Mouse (Mus musculus) embryo, embryonic 11.5 days (tissue): ENCODE measurements around the gene Lgr4.
A peak's percentile ranks its signal among the peaks of the same experiment; 100 is the strongest.

ENCODE experiments used
- DNase-seq: peaks from one replicate; pipeline ENCODE4 v3.0.0-alpha.2; 2012; ENCODE audit warnings: low read depth, low spot score

Gene Lgr4

DNA sequence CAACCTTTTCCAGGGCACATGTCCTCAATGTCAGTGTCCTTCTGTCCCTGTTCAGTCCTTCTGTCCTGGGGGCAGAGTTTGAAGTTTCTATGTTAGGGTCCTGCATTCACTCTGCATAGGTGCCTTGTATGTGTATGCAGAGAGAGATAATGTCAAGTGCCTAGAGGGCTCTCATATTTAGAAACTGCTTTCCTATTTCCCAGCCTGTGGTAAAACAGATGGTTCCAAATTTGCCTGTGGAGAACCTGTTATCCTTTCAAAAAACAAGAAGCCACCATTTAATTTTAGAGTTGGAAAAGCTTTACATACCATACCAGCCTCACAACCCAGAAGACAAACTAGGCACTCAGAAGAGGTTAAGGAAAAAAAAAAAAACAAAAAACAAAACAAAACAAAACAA, 32.1 kb downstream of the Lgr4 start:
- no peak for DNase-seq

DNA sequence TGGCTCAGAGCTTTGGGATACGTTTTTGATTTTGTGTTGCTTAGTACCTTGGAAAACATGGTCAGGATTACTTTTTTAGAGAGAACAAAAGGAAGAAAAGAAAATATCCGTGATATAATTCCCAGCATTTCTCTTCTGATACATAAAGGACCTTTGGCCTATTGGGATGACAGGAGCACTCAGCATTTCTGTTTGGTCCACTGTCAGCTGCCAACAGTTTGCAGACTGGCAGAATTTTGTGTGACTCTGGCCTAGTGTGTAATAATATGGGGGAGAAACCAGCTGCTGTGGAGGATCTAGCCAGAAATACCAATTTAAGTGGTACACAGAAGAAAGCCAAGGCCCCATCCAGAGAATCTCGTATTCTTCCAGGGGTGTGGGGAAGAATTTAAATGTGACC, 32.9 kb downstream of the Lgr4 start:
- no peak for DNase-seq

DNA sequence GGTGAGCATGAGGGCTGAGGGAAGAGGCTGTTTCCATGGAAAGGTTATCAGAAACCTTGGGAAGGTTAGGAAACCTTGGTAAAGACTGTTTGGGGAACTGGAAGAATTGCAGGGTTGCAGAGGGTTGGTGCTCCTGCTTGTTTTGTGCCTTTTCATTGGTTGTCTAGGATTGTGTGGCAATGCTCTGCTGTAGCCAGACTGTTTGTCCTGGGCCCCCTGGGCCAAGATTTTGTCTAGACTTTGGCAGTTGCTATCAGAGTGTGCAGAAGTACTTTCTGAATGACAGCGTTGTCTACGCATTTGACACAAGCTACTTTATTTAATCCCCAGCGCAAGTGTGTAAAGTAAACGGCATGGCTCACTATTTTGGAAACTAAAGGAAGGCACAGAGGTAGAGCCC, 33.6 kb downstream of the Lgr4 start:
- no peak for DNase-seq

DNA sequence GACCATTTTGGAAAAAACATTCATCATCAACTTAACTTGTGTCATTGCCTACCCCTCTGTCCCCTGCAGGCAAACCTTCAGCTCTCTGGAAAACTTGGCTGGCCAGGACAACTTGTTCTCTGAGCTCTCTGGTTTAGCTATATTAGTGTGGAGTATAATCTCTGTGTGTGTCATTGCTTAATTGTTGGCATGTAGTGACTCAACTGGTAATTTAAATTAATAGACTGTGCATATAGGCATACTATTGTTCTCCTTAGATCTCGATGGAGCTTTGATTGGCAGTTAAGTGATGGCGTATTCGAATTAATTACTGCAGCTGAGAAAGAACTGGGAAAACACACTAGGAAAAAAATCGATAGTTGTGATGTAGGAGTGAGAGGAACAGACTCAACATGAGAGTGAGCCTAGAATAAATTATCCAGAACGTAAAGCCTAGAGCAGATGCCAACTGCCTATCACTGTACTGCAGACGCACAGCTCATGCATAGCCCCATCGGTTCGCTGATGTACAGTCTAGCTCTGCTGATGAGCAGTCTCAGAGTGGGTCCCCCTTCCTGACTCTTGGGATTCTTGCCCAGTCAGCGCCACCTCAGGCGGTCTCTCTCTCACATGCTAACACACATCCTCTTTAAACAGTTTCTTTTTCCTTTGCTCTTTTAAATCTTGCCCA, 35.7 kb downstream of the Lgr4 start:
- DNase-seq, result no peak

DNA sequence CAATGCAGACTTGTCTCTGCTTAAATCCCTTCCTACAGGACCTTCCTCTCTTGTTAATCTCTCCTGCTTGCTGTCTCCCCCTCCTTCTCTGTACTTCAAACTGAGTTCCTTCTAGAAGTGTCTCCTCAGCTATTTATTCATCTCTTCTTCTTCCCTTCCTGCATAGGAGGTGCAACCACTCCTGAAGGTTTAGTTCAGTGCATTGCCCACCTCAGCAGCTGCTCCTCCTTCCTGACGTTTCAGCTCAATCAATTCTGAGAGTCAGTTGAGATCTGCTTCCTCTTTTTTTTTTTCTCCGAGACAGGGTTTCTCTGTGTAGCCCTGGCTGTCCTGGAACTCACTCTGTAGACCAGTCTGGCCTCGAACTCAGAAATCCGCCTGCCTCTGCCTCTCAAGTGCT, 36.4 kb downstream of the Lgr4 start:
- DNase-seq, result no peak

DNA sequence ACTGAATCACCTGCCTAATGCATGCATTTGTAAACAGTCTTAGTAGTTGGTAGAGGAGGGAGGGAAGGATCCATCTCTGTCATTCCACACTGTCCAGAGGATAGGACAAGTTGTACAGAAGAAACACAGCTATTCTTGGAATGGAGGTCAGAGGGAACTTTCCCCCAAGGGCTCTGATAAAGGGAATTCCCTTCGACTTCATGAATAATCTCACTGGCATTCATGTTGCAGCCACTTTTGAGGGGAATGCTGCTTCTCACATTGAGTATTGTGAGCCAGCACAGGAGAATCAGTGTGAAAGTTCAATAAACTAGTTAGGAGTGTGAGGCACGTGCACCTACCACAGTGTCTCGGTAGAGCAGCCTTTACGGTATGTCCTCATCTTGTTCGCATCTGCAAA, 37.6 kb downstream of the Lgr4 start:
- DNase-seq, result no peak

DNA sequence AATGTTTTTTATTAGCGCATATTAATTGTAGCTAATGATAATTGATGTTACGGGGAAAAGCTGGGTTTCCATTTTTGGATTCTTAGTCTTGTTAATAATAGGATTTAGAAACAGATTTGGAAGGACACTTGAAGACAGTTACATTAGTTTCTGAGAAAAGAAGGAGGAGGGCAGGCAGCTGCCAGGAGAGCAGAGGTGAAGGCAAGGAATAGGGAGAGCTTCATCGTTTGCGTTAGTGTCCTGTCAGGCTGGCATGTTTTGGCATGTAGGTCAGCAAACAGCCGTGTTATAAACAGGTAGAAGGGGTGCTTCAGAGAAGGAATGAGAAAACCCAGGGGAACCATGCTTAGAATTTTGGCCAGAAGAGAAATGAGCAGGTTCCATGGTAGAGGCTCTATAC, 38.5 kb downstream of the Lgr4 start:
- no peak for DNase-seq

DNA sequence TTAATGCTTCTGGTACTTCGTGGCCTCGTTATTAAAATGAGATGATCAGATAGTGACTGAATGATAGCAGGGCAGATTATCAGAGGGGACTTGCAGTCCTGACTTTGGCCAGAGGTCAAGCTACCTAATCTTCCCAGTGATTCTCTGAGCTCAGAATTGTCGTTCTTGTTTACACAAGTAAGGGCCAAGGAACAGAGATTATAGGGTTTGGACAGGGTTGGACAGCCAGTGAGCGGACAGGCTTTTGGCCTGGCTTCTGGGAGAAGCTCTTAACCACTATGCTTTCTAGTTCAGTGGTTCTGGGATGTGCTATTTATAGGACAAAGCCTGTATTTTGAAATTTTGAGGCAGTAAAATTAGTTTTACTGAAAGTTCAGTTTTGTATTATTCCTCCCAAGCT, 39.3 kb downstream of the Lgr4 start:
- no peak for DNase-seq

DNA sequence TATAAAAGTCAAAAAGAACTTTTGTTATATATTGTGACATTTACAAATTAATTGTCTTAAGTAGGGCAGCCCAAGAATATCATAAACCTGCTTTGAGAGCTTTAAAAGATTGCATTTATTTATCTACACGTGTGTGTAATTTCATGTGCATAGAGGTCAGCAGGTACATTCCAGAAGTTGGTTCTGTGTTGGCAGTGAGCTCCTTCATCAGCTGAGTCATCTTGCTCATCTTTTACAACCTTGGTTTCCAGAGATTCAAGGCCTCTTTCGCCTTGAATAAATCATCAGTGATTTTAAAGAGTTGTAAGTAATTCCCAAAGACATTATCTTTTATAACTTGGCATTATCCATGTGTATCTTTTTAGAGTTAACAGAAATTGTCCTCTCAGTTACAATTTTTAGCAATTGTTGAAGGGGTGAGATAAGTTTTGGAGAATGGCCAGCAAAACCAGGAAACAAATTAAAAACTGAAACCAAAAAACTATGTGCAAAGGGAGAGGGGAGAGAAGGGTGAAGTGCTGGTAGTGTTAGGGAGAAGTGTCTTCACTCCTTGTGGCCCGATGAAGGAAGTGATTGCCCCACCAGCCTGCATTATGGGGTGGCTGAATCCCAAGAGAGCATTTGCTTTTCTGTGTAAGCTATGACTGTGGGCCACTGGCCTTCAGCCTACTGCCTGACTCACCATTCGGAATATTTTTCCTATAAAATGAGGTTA, 41.4 kb downstream of the Lgr4 start:
- DNase-seq, result no peak

DNA sequence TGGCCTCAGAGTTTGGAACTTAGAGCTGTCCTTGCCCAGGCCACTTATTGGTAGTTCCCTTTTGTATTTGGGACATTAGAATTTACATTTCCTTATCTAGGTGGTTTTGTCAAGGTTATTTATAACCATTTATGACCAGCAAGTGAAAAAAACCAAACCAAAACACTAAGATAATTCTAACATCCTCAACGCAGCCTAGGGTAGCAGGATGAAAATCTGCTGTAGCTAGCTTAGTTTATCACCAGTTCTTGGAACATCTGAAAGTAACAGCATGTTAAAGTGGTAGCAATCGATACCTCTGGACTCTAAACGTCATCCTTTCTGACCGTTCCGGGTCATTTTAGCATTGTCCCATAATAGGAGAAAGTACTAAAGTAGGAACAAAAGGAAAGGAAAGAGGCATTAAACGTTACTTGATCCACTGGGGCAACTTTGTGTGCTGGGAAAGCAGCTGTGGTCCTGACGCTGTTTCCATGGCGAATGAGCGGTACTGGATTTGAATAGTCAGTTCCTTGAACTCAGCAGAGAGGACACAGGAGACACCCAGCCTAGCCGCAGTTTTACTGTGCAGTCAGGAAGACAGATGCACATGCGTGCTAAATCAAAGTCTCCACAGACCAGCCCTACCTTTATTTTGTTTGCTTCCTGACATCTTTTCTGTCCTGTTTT, 42.1 kb downstream of the Lgr4 start:
- peak; percentile 37 for DNase-seq

DNA sequence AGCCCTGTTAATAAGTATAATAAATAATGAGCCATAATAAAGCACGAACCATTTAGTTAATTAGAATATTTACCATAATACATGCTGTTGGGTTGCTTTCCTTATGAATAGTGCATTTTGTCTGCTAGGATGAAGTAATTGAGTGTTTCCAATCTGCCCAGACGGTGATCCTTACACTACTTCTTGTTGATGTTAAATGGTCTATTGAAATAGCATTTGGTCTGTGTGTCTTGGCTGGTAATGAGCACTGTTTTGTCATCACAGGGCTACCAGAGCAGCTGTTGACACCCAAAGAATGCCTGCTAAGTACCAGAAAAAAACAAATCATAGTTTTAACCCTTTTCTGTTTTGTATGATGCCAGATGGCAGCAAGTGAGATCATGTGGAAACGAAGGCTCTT, 42.8 kb downstream of the Lgr4 start:
- DNase-seq, result no peak

DNA sequence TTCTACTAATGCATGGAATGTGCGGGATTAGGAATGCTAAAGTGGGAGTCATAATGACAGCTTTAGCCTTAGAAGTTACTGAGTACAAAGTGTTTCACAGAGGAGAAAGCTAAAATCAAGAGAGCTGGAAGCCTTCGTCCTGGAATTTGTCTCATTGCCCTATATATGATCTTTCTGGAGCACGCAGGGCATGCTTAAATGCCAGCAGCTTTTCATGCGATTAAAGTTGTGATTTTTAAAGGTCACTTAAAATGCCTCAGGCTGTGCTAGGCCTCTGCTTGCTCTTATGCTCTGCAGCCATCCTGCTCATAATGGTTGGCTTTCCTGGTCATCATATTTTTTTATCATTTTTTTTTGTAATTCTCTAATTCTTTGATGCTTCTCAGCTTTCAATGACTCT, 43.7 kb downstream of the Lgr4 start:
- no peak for DNase-seq

DNA sequence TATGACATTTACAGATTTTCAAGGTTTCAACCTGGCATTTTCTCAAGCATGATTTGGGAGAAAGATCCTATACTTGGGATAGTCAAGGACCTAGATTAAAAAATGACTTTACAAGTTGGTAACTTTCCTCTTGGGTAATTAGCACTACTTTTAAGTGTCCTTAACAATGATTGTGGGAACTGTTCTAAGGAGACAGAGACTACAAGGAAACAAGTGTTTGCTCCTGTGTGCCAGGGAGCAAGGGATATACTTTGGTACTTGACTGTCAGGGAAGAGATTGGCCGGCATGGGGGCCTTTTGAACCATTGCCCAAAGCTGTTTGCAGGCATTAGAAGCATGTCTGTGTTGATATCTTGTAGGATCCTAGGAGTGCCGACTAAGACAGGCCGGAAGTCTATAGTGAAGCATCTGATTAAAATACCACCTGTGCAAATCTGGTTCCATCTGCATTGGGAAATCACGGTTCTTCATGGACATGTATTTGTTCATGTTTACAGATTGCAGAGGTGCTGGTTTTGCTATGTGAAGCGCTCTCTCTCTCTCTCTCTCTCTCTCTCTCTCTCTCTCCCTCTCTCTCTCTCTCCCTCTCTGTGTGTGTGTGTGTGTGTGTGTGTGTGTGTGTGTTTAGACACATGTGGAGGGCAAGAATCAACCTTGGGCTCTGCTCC, 46.3 kb downstream of the Lgr4 start:
- no peak for DNase-seq

DNA sequence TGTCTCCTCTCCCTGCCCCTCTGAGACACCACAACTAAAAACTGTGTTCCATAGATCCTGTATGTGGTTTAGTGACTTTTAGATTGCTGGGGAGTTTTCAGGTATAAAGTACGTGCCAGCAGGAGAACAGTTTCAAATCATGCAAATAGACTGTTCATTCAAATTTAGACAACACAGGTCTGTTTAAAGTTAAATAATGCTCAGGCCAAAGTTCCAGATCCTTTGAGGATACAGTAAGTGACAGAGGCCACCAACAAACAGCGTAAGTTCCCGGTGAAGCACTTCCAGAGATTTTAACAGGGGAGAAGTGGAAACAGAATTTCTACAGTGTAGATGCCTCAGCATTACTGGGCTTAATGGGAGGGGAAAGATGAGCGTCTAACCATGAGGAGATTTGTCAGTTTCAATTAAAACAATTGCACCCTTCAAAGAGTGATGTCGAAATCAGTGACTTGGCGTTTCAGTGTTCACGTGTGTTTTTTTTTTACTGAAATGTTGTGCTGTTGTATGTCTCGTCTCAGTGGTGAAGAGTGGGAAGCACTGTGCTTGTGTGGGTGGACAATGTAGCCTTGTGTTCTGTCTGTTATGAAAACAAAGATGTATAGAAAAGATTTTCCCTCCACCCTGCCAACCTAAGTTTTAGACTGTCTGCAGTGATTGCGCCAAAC, 48.4 kb downstream of the Lgr4 start:
- DNase-seq, result no peak

DNA sequence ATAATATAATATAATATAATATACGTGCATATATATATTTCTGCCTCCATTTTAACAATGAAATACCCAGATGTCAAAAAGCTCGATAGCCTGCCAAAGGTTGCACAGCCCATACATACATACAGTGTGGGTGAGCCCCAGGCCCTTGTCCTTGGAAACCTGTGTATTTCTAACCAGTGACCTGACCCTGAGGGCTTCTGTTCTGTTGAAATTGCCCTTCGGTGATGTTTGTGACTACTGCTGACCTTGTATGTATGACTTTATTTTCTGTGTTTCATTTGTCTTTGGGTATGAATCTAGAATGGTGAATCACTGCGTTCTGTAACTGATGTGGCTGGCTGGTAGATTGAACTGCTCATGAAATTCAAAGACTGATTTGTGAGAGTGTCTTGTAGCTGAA, 49.4 kb downstream of the Lgr4 start:
- DNase-seq, result no peak

DNA sequence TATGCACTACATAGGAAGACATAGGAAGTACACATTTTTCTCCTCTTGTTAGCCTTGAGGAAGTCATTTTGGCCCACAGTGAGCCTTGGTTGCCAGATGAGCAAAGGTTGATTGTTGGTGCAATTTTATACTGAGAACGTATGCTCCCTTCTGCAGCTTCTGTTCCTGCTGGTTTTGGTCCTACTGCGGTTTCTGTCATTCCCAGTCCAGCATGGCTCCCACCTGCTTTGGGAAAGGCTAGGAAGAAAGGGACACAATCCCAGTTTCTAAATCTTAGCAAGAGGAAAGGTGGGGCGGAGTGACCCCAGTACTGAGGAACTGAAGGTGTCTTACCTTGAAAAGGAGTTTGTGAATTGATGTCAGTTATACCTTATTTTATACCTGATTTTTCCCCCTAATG, 51.9 kb downstream of the Lgr4 start:
- DNase-seq, result no peak

DNA sequence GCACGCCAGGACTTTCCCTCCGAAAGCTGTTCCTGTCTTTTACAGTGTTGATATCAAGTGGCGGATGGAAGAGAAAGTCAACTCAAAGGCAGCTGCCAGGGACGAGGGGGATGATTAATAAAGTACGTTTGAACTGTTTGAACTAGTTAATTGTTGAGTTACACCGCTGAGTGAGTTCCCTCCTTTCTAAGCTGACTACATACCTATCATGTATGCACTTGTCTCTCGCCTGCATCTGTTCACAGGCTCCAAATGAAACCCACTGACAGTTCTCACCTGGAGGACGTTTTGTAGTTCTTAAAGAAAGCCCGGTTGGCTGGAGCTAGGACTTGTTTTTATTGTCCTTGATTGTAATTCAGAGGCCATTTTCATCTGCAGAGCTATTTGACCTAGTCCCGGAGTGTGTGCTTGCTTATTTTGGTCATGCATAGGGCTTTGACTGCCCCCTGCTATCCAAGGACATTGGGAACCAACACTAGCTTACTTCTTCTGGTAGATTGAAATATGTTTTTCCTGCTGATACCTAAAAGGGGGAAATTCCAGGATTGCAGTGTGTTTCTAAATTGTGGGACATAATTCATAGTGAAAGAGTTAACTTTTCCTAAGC, 52.6 kb downstream of the Lgr4 start:
- no peak for DNase-seq

DNA sequence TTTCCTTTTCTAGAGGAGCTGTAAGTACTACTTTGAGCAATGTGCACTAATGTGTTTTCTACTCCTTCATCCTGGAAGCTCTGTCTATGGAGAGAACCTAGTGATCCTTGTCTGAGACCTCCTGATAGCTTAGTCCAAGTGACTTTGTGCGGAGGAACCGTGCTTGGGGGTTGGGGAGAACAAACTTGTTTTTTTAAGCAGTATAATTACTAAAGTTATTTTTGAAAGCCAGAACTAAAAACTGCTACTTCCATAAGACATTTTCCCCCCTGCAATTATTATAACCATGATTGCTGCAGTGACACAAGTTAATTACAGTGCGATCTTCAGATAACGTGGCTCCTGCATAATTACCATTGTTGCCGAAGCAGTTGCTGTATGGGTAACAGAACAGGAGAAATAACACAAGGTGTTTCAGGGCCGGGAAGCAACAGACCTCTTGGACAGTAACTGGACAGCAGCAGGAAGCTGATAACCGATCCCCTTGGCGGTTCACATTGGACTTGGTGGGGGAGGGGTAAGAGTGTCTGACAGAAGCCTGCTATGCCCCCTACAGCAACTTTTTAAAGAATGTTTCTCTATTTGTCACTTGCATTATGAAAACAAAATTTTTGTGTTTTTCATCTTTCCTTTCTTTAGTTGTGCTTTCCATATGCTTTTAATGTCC, 53.4 kb downstream of the Lgr4 start:
- DNase-seq, result no peak

DNA sequence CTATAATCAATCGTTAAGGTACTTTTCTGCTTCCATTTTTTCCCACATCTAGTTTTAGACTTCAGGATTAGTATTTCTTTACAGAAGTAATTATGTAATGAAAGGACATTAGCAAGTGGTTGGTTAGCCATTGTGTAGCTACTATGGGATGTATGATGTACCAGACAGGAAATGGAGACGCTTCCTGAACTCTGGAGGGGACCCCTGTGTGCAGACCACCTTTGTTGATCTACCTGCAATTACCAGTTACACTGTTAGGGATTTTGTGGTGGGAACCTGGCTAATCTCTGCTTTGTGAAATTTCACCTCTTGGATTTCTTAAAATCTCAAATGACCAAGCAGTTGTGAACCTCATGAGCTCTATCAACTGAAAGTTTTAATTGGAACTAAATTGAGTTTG, 54.9 kb downstream of the Lgr4 start:
- no peak for DNase-seq

DNA sequence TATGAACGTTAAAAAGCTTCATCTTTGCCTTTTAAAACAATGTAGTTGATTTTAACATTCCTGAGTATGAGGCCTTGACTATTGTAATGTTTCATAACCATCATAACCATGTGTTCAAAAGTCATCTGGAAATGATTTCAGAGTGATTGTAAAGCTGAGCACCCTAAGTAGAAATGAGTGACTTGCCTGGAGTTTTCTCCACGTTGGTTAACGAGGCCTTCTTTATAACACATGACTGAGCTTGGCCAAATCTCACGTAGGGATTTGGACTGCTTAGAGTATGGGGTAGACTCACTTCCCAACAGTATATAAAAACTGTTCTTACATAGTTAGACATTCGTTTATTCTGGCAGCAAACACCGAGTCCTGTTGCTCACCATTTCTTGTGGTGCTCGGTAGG, 55.5 kb downstream of the Lgr4 start:
- no peak for DNase-seq

DNA sequence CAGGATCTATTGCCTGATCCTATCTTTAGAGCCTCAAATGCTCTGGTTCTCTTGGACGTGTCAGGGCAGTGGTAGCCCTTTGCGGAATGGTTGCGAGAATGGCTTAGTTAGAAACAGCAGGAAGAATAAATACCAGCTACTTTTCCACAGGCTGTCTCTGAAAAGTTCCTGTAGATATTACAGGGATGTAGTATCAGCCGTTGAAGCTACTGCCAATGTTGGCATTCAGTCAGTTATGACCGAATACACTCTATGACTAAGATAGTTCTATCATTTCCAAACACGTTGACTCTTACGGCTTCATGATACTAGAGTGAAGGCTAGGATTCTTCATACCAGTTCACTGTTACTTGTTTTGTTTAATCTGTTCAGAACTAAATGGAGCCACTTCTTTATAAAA, 57.4 kb downstream of the Lgr4 start:
- no peak for DNase-seq
